In genomic region chr11:68898790-68899189, GRCm38 (mm10) we compare ENCODE assay signal across 1 mouse cellular context.
TF ChIP-seq lines count a peak whose summit lies in the region.

No protein-coding gene starts in this region.

TF ChIP-seq in MEL, 35 proteins besides CTCF, POLR2A, EP300 and RAD21 (continued from another document):
- TF ChIP-seq ETS1 (IDR thresholded peaks at IDR 0.05; ENCODE audit: low read depth, low read length): peak; percentile 91
- peak; percentile 98 for TF ChIP-seq GATA1 (IDR thresholded peaks at IDR 0.05; ENCODE audit: low read depth, low read length)
- TF ChIP-seq TAL1 (IDR thresholded peaks at IDR 0.05; ENCODE audit: low read length): peak; percentile 64
- no peak for TF ChIP-seq MXI1 (IDR thresholded peaks at IDR 0.05; ENCODE audit: low read depth, low read length)
- no peak; the same call in 1 of the 2 replicates for TF ChIP-seq MAX (IDR thresholded peaks at IDR 0.05; ENCODE audit: low read length)
- 0 out of 2 replicates have a peak, but pooled peaks have one; percentile 1 for TF ChIP-seq MYC (IDR thresholded peaks at IDR 0.05; ENCODE audit: low read depth, low read length)
- peak; percentile 45; the same call in 1 of the 2 replicates for TF ChIP-seq NELFE (IDR thresholded peaks at IDR 0.05; ENCODE audit: low read depth, low read length)
- TF ChIP-seq TCF12 (IDR thresholded peaks at IDR 0.05; ENCODE audit: low read depth, low read length): peak; percentile 71
- TF ChIP-seq JUND (IDR thresholded peaks at IDR 0.05; ENCODE audit: low read depth, low read length): 0 out of 2 replicates have a peak, but pooled peaks have one; percentile 57
- peak; percentile 69 for TF ChIP-seq TBP (IDR thresholded peaks at IDR 0.05; ENCODE audit: low read depth, low read length)
- no peak for TF ChIP-seq UBTF (IDR thresholded peaks at IDR 0.05; ENCODE audit: borderline replicate concordance, insufficient read depth, low read depth, low read length)
- peak; percentile 75; the same call in 1 of the 2 replicates for TF ChIP-seq MAFK (IDR thresholded peaks at IDR 0.05; ENCODE audit: borderline replicate concordance, low read depth, low read length)
- TF ChIP-seq RCOR1 (IDR thresholded peaks at IDR 0.05; ENCODE audit: low read depth, low read length): peak; percentile 84; the same call in 1 of the 2 replicates
